Mouse (Mus musculus) heart, embryonic 12.5 days (tissue): ENCODE results near the gene Pdzd2. TPM values are rescaled to one million over a fixed set of nuclear protein-coding genes. Genes with fewer than 3 reads are reported as not detected.

Experiments
- ATAC-seq: fragments of 200-750 bp; cut with Nextera tagmentation; 2 replicates; pipeline ENCODE4 v1.8.0; 2017; ENCODE audit warnings: moderate TSS enrichment, moderate library complexity; ENCODE audit not compliant: insufficient number of reproducible peaks, low FRiP score
- H3K27ac ChIP-seq: fragments of 300-500 bp; sonication (generic); 2 replicates; pipeline ENCODE4 v1.5.1; 2016; ENCODE audit warnings: mild to moderate bottlenecking, moderate library complexity; ENCODE audit not compliant: poor library complexity, severe bottlenecking
- H3K27me3 ChIP-seq: fragments of 300-500 bp; sonication (generic); replicated peaks from 2 replicates; pipeline ENCODE4 v1.6.1; 2016; ENCODE audit warnings: mild to moderate bottlenecking, moderate library complexity
- H3K36me3 ChIP-seq: fragments of 300-500 bp; sonication (generic); 2 replicates; pipeline ENCODE4 v1.6.1; 2016; ENCODE audit warnings: mild to moderate bottlenecking, moderate library complexity
- H3K4me1 ChIP-seq: fragments of 300-500 bp; sonication (generic); replicated peaks from 2 replicates; pipeline ENCODE4 v1.6.1; 2016; ENCODE audit warnings: mild to moderate bottlenecking
- H3K4me2 ChIP-seq: fragments of 300-500 bp; sonication (generic); 2 replicates; pipeline ENCODE4 v1.6.1; 2016; ENCODE audit warnings: mild to moderate bottlenecking, moderate library complexity
- H3K4me3 ChIP-seq: fragments of 300-500 bp; sonication (generic); 2 replicates; pipeline ENCODE4 v1.5.1; 2016; ENCODE audit warnings: mild to moderate bottlenecking
- H3K9ac ChIP-seq: fragments of 300-500 bp; sonication (generic); 2 replicates; pipeline ENCODE4 v1.6.1; 2016; ENCODE audit warnings: mild to moderate bottlenecking, moderate library complexity
- H3K9me3 ChIP-seq: fragments of 300-500 bp; sonication (generic); replicated peaks from 2 replicates; pipeline ENCODE4 v1.6.1; 2016; ENCODE audit warnings: mild to moderate bottlenecking, moderate library complexity
- WGBS: fragments of 180-500 bp; shearing (Covaris S2); methylation state at CpG from one replicate; pipeline ENCODE4 v1.1.7; 2016; 5-methylcytosine and 5-hydroxymethylcytosine counted together
- polyA plus RNA-seq: library from polyadenylated mRNA; unstranded; fragments of >200 nt; fragmentation: Nextera tagmentation; extraction: Ambion mirVana; gene quantifications from 2 replicates; pipeline ENCODE4 v1.2.1, GENCODE M21; 2016

The Pdzd2 gene
- polyA plus RNA-seq, 1 experiment from 2014 or later: 14.4 TPM

- peaks cover 5% of the 10 kb centered on the region for H3K4me1 ChIP-seq
- no peak overlapping the region for H3K9ac ChIP-seq
- H3K9me3 ChIP-seq: no peaks in the 10 kb centered on the region
- no peaks in the 10 kb centered on the region for H3K36me3 ChIP-seq
- peak overlapping the region; percentile 47 for H3K4me2 ChIP-seq
- no peak overlapping the region for H3K4me3 ChIP-seq
- ATAC-seq: peak; percentile 53; the same call in 1 of the 2 replicates
- no peak overlapping the region for H3K27ac ChIP-seq
- H3K27me3 ChIP-seq: no peaks in the 10 kb centered on the region
- 23% methylated on average over 11 of the region's 11 CpGs for WGBS
Observed at GRCm38 (mm10) chr15:12577054-12577696, 162.5 kb downstream of the Pdzd2 start.

GRCm38 (mm10) chr15:12573621-12574020, 166.1 kb downstream of the Pdzd2 start:
- Histone ChIP-seq H3K4me3 (no peak overlapping the region), H3K4me2 (no peak overlapping the region), H3K27ac (no peak overlapping the region), H3K4me1 (peaks cover 5% of the 10 kb centered on the region), H3K36me3 (no peaks in the 10 kb centered on the region), H3K9ac (no peak overlapping the region), H3K9me3 (no peaks in the 10 kb centered on the region), H3K27me3 (no peaks in the 10 kb centered on the region)
- 61% methylated on average over 3 of the region's 3 CpGs for WGBS
- no peak for ATAC-seq

DNA sequence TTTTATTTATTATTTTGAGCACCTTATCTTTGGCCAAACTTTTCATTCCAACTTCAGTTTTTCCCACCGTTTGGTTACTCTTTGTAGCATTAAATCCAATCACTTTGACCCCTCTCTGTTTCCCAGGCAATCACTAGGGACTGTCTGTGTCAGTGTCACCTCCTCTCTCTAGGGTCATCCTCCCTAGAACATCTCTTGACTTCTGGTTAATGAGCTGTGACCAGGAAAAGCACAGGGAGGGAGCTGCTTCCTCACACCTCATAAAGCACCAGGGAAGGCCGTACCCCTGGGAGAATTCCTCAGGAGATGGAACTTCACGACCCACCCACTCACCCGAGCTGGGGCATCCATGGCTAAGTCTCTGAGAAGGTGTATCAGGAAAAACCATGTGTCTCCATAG, 168.6 kb downstream of the Pdzd2 start:
- Histone ChIP-seq H3K9ac (no peak overlapping the region), H3K4me2 (no peak overlapping the region), H3K9me3 (no peaks in the 10 kb centered on the region), H3K4me3 (no peak overlapping the region), H3K36me3 (no peaks in the 10 kb centered on the region), H3K4me1 (peaks cover 9% of the 10 kb centered on the region), H3K27ac (no peak overlapping the region), H3K27me3 (no peaks in the 10 kb centered on the region)
- WGBS: 50% methylated on average over 4 of the region's 4 CpGs
- no peak for ATAC-seq

- no peak overlapping the region for H3K9ac ChIP-seq
- no peaks in the 10 kb centered on the region for H3K9me3 ChIP-seq
- peak overlapping the region; percentile 16 for H3K27ac ChIP-seq
- peaks cover 9% of the 10 kb centered on the region for H3K4me1 ChIP-seq
- H3K36me3 ChIP-seq: no peaks in the 10 kb centered on the region
- H3K4me3 ChIP-seq: no peak overlapping the region
- 53% methylated on average over 11 of the region's 11 CpGs for WGBS
- no peaks in the 10 kb centered on the region for H3K27me3 ChIP-seq
- no peak for ATAC-seq
- H3K4me2 ChIP-seq: no peak overlapping the region
Observed at GRCm38 (mm10) chr15:12566637-12567440, 172.9 kb downstream of the Pdzd2 start.

- Histone ChIP-seq H3K4me2 (no peak overlapping the region), H3K27ac (no peak overlapping the region), H3K9ac (no peak overlapping the region), H3K9me3 (no peaks in the 10 kb centered on the region), H3K27me3 (no peaks in the 10 kb centered on the region), H3K4me1 (peaks cover 13% of the 10 kb centered on the region), H3K4me3 (no peak overlapping the region), H3K36me3 (no peaks in the 10 kb centered on the region)
- WGBS: 71% methylated on average over 8 of the region's 8 CpGs
- no peak for ATAC-seq
Observed at GRCm38 (mm10) chr15:12565281-12565680, 174.4 kb downstream of the Pdzd2 start.

DNA sequence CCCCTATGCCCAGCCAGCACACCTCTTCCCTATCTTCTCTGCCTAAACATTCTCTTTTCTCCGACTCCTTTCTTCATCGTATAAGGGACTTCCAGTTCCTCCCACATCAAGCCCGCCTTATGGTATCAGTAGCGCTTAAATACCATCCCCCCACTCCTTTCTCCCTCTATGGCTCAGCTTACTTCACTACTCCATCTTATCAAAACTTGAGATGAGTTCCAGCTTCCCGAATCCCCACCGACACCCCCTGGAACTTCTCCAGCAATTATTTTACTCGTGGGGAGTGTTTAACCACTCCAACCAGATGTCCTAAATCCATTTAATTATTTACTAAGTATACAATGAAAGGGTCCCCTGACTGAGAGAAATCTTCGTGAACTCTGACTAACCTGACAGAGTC, 179.2 kb downstream of the Pdzd2 start:
- 33% methylated on average over 8 of the region's 8 CpGs for WGBS
- H3K4me2 ChIP-seq: no peak overlapping the region
- no peak overlapping the region for H3K27ac ChIP-seq
- no peaks in the 10 kb centered on the region for H3K9me3 ChIP-seq
- H3K36me3 ChIP-seq: no peaks in the 10 kb centered on the region
- no peak overlapping the region for H3K4me3 ChIP-seq
- H3K4me1 ChIP-seq: peaks cover 18% of the 10 kb centered on the region
- no peak for ATAC-seq
- H3K27me3 ChIP-seq: no peaks in the 10 kb centered on the region
- H3K9ac ChIP-seq: no peak overlapping the region

- no peaks in the 10 kb centered on the region for H3K36me3 ChIP-seq
- no peaks in the 10 kb centered on the region for H3K27me3 ChIP-seq
- H3K27ac ChIP-seq: no peak overlapping the region
- H3K4me3 ChIP-seq: no peak overlapping the region
- H3K9me3 ChIP-seq: no peaks in the 10 kb centered on the region
- H3K4me1 ChIP-seq: peaks cover 33% of the 10 kb centered on the region
- no peak overlapping the region for H3K4me2 ChIP-seq
- 67% methylated on average over 11 of the region's 11 CpGs for WGBS
- no peak overlapping the region for H3K9ac ChIP-seq
- ATAC-seq: no peak
Observed at GRCm38 (mm10) chr15:12557663-12558436, 181.9 kb downstream of the Pdzd2 start.

DNA sequence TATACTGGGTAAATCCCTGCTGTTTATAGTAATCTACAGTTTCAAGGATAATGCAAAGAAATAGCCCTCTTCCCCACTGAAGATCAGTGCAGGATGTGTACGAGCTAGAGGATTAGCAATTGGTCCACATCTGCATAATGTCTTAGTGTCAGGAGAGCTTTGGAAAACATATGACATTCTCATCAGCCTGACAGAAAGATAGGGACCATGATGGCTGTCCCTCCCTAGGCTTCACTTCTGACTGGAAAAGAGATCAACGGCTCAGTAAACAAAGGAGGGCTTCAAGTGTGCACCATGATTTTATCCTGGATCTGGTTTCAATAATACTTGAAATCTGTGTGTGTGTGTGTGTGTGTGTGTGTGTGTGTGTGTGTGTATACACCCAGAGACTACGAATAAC, 186.5 kb downstream of the Pdzd2 start:
- Histone ChIP-seq H3K9ac (no peak overlapping the region), H3K36me3 (no peaks in the 10 kb centered on the region), H3K9me3 (no peaks in the 10 kb centered on the region), H3K27me3 (no peaks in the 10 kb centered on the region), H3K4me1 (peaks cover 34% of the 10 kb centered on the region), H3K27ac (no peak overlapping the region), H3K4me2 (no peak overlapping the region), H3K4me3 (no peak overlapping the region)
- ATAC-seq: no peak
- WGBS: 45% methylated on average over 3 of the region's 3 CpGs

GRCm38 (mm10) chr15:12550919-12551318, 188.8 kb downstream of the Pdzd2 start:
- no peak for ATAC-seq
- no peaks in the 10 kb centered on the region for H3K36me3 ChIP-seq
- H3K4me3 ChIP-seq: no peak overlapping the region
- H3K9me3 ChIP-seq: no peaks in the 10 kb centered on the region
- H3K27ac ChIP-seq: no peak overlapping the region
- H3K27me3 ChIP-seq: no peaks in the 10 kb centered on the region
- no peak overlapping the region for H3K9ac ChIP-seq
- WGBS: 37% methylated on average over 3 of the region's 3 CpGs
- H3K4me1 ChIP-seq: peaks cover 42% of the 10 kb centered on the region
- no peak overlapping the region for H3K4me2 ChIP-seq

GRCm38 (mm10) chr15:12550376-12550775, 189.3 kb downstream of the Pdzd2 start:
- Histone ChIP-seq H3K4me1 (peaks cover 46% of the 10 kb centered on the region), H3K27ac (no peak overlapping the region), H3K4me3 (no peak overlapping the region), H3K4me2 (peak overlapping the region; percentile 97), H3K9ac (no peak overlapping the region), H3K36me3 (no peaks in the 10 kb centered on the region), H3K27me3 (no peaks in the 10 kb centered on the region), H3K9me3 (no peaks in the 10 kb centered on the region)
- ATAC-seq: no peak
- WGBS: 34% methylated on average over 9 of the region's 9 CpGs

DNA sequence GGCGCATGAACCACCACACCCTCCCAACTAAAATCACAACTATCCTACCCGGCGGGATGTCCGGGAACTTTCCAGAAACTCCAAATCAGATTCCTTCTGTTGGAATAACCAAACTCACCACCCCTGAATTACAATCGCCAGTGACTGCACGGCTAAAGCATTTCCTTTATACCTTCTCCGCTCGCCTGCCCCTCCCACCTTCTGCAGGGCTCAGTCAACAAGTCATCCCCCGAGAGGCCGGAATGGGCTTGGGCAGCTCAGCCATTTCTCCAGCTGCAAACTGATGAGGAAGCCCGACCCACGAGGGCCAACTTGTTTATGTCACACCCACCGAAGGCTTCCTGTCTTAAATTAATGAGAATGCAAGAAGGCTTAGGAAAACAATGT, 189.8 kb downstream of the Pdzd2 start:
- Histone ChIP-seq H3K4me3 (peak overlapping the region; percentile 62), H3K27me3 (no peaks in the 10 kb centered on the region), H3K4me2 (peak overlapping the region; percentile 97), H3K4me1 (peaks cover 50% of the 10 kb centered on the region), H3K36me3 (no peaks in the 10 kb centered on the region), H3K9ac (peak overlapping the region; percentile 87), H3K27ac (peak overlapping the region; percentile 21; the same call in 1 of the 2 replicates), H3K9me3 (no peaks in the 10 kb centered on the region)
- WGBS: under 1% methylated on average over 13 of the region's 13 CpGs
- ATAC-seq: peak; percentile 47; the same call in 1 of the 2 replicates
